Mouse (Mus musculus): ENCODE measurements at regions not wholly inside any gene's neighbourhood (a gene's known extent, or its start where the extent isn't known, plus 50 kb on each side); places are given as distances from the start of the nearest gene placed in this dataset.

- TF ChIP-seq EP300 (IDR thresholded peaks at IDR 0.05; ENCODE audit: low read depth) (no peak), CTCF (IDR thresholded peaks at IDR 0.05; ENCODE audit: low read depth) (no peak)
These were observed 263.1 kb downstream of the Cbln1 start for GRCm38 (mm10) chr8:87209295-87209694.
